ENCODE assay signal across 8 mouse cellular contexts in genomic region chr6:87597116-87597833, GRCm38 (mm10). TPM values are rescaled to one million over a fixed set of nuclear protein-coding genes. Genes with fewer than 3 reads are reported as not detected.
DNase-seq lines count a peak whose midpoint lies in the region; ATAC-seq and TF ChIP-seq lines count a peak whose summit lies in the region.

No protein-coding gene starts in this region.

- WGBS in forebrain, embryonic 11.5 days: 23% methylated on average over 10 of the region's 10 CpGs
- 27% methylated on average over 10 of the region's 10 CpGs for WGBS in neural tube, embryonic 15.5 days

- no peak overlapping the region for H3K9ac ChIP-seq in forebrain, embryonic 11.5 days (ENCODE audit: low read length)
- no peak overlapping the region for H3K9ac ChIP-seq in neural tube, embryonic 15.5 days (replicated peaks)

- H3K27me3 ChIP-seq in forebrain, embryonic 11.5 days (ENCODE audit: control insufficient read depth, insufficient read depth, low read length): no peaks in the 10 kb centered on the region
- no peaks in the 10 kb centered on the region for H3K27me3 ChIP-seq in neural tube, embryonic 15.5 days (replicated peaks)

- peak overlapping the region; percentile 69; the same call in 1 of the 2 replicates for H3K27ac ChIP-seq in forebrain, embryonic 11.5 days (ENCODE audit: low read depth, low read length)
- peak overlapping the region; percentile 35; the same call in 1 of the 2 replicates for H3K27ac ChIP-seq in neural tube, embryonic 15.5 days (replicated peaks)
- no peak overlapping the region for H3K27ac ChIP-seq in left cerebral cortex, adult 2 months

- no peaks in the 10 kb centered on the region for H3K9me3 ChIP-seq in forebrain, embryonic 11.5 days (ENCODE audit: control insufficient read depth, low read length)
- H3K9me3 ChIP-seq in neural tube, embryonic 15.5 days (replicated peaks): no peaks in the 10 kb centered on the region

- ATAC-seq in forebrain, embryonic 11.5 days (replicated peaks; ENCODE audit: low FRiP score): peak; percentile 94
- ATAC-seq in neural tube, embryonic 15.5 days (ENCODE audit: low FRiP score): peak; percentile 83

- peak; percentile 15 for DNase-seq in right cerebral cortex, postnatal 4 days
- DNase-seq in right cerebral cortex, postnatal 14 days: no peak
- peak; percentile 85 for DNase-seq in forebrain, embryonic 11.5 days (ENCODE audit: low spot score)
- peak; percentile 83 for DNase-seq in kidney, adult 9 months
- DNase-seq in left cerebral cortex, adult 2 months (ENCODE audit: extremely low spot score in 1 of 2, low spot score in 2 of 2): no peak
- DNase-seq in frontal cortex, postnatal 36 days (ENCODE audit: low spot score in 2 of 2): no peak
- DNase-seq in urinary bladder, postnatal 14 days (ENCODE audit: low spot score): no peak

- no peak for TF ChIP-seq CTCF in left cerebral cortex, adult 2 months (IDR thresholded peaks at IDR 0.05)

- peaks cover 7% of the 10 kb centered on the region; the same call in 1 of the 2 replicates for H3K4me1 ChIP-seq in forebrain, embryonic 11.5 days (replicated peaks; ENCODE audit: control insufficient read depth, insufficient read depth, low read length)
- peaks cover 4% of the 10 kb centered on the region for H3K4me1 ChIP-seq in neural tube, embryonic 15.5 days

- H3K4me3 ChIP-seq in forebrain, embryonic 11.5 days (ENCODE audit: low read depth, low read length): no peak overlapping the region
- H3K4me3 ChIP-seq in neural tube, embryonic 15.5 days (replicated peaks): no peak overlapping the region
- H3K4me3 ChIP-seq in left cerebral cortex, adult 2 months: no peak overlapping the region

- no peaks in the 10 kb centered on the region for H3K36me3 ChIP-seq in forebrain, embryonic 11.5 days (ENCODE audit: control insufficient read depth, insufficient read depth, low read length)
- no peaks in the 10 kb centered on the region for H3K36me3 ChIP-seq in neural tube, embryonic 15.5 days

- intact Hi-C loops in left cerebral cortex, adult 2 months (cut with DNase I): no loop called here

- H3K4me2 ChIP-seq in forebrain, embryonic 11.5 days (ENCODE audit: low read depth, low read length, severe bottlenecking): no peak overlapping the region
- peak overlapping the region; percentile 22; the same call in 1 of the 2 replicates for H3K4me2 ChIP-seq in neural tube, embryonic 15.5 days

RNA-seq across cellular contexts. Expression of gene Prokr1, which starts 6.7 kb away (rescaled TPM):
- 6.4 and 7.1 TPM in 2 replicates for polyA plus RNA-seq in forebrain, embryonic 11.5 days (2014; fragmentation: Nextera tagmentation; extraction: Ambion mirVana)
- 3.0 and 3.9 TPM in 2 replicates for polyA plus RNA-seq in neural tube, embryonic 15.5 days (2015; fragmentation: Nextera tagmentation; extraction: Ambion mirVana)
- under 1 TPM; 0.18 to 0.33 TPM for total RNA-seq in left cerebral cortex, adult 2 months (2021)

Comparison
In these comparisons a context has a peak if more than half of its experiments do, and no peak if none do; other contexts are left out.
1. DNase-seq: peak in right cerebral cortex, postnatal 4 days (single experiment), forebrain, embryonic 11.5 days (single experiment) and kidney, adult 9 months (single experiment); none in right cerebral cortex, postnatal 14 days (single experiment), left cerebral cortex, adult 2 months (0 of 2), frontal cortex, postnatal 36 days (0 of 2) and urinary bladder, postnatal 14 days (single experiment).